ENCODE assay signal across 25 mouse cellular contexts in the genomic region with DNA sequence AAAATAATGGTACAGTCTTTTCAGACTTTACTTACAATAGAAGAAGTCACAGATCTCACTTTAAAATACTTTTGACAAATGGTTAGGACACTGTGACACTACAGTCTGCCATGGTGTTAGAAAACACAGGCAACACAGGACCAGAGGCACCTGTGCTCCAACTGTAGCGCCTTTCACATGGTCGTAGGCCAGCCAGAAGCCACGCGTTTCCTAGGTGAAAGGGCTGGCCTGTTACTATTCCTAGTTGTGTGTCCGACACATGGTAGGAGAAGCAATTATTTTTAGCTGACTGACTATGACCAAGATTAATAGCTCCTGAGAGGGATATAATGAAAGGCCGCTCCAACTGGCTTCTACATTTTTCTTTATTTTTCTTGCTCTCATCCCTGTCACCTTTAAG. TPM values are rescaled to one million over a fixed set of nuclear protein-coding genes. Genes with fewer than 3 reads are reported as not detected.
DNase-seq lines count a peak whose midpoint lies in the region; ATAC-seq and TF ChIP-seq lines count a peak whose summit lies in the region.
"Had no signal": no experiment of that assay in that cellular context is flagged by ENCODE, and none has a peak within 500 bp of the region (broad histone marks: within the 10 kb centered on the region; RNA-seq: fewer than 3 reads in every experiment).

No protein-coding gene starts in this region.

- H3K27me3 ChIP-seq in heart, embryonic 11.5 days (ENCODE audit: control insufficient read depth, insufficient read depth, low read length), result no peaks in the 10 kb centered on the region
- no peaks in the 10 kb centered on the region for H3K27me3 ChIP-seq in stomach, embryonic 15.5 days (replicated peaks)
- H3K27me3 ChIP-seq in stomach, postnatal 0 days (ENCODE audit: control insufficient read depth, insufficient read depth, low read length), result no peaks in the 10 kb centered on the region
- H3K27me3 ChIP-seq: hindbrain, embryonic 15.5 days; limb, embryonic 13.5 days; liver, embryonic 12.5 days had no signal

- intact Hi-C loops in gastrocnemius, postnatal 36 days (cut with DNase I), result no loop called here
- intact Hi-C loops in heart, postnatal 14 days (cut with DNase I), result no loop called here

- 0 out of 2 replicates have a peak overlapping the region, but pooled peaks have one; percentile 1 for H3K27ac ChIP-seq in heart, embryonic 11.5 days (ENCODE audit: low read depth, low read length)
- no peak overlapping the region for H3K27ac ChIP-seq in stomach, embryonic 15.5 days
- H3K27ac ChIP-seq in stomach, postnatal 0 days (replicated peaks), result no peak overlapping the region
- H3K27ac ChIP-seq: forebrain, embryonic 10.5 days; hindbrain, embryonic 15.5 days; limb, embryonic 13.5 days; liver, embryonic 12.5 days had no signal

- WGBS in heart, embryonic 11.5 days (ENCODE audit: insufficient replicate concordance), result 53% methylated on average over 6 of the region's 6 CpGs
- 85% methylated on average over 6 of the region's 6 CpGs for WGBS in stomach, embryonic 15.5 days
- WGBS in stomach, postnatal 0 days, result 89% methylated on average over 6 of the region's 6 CpGs

- no peaks in the 10 kb centered on the region for H3K9me3 ChIP-seq in heart, embryonic 11.5 days (replicated peaks; ENCODE audit: control insufficient read depth, low read length)
- no peaks in the 10 kb centered on the region for H3K9me3 ChIP-seq in stomach, embryonic 15.5 days
- no peaks in the 10 kb centered on the region for H3K9me3 ChIP-seq in stomach, postnatal 0 days (ENCODE audit: control insufficient read depth, low read length)
- H3K9me3 ChIP-seq: forebrain, embryonic 10.5 days; hindbrain, embryonic 15.5 days; limb, embryonic 13.5 days; liver, embryonic 12.5 days; midbrain, embryonic 13.5 days had no signal

- H3K9ac ChIP-seq in heart, embryonic 11.5 days (ENCODE audit: low read depth, low read length), result no peak overlapping the region
- no peak overlapping the region for H3K9ac ChIP-seq in stomach, embryonic 15.5 days
- H3K9ac ChIP-seq in stomach, postnatal 0 days (ENCODE audit: low read length), result no peak overlapping the region
- H3K9ac ChIP-seq: hindbrain, embryonic 15.5 days; limb, embryonic 13.5 days; liver, embryonic 12.5 days; midbrain, embryonic 13.5 days had no signal

- H3K4me2 ChIP-seq in heart, embryonic 11.5 days, result no peak overlapping the region
- H3K4me2 ChIP-seq in stomach, embryonic 15.5 days, result no peak overlapping the region
- H3K4me2 ChIP-seq in stomach, postnatal 0 days (replicated peaks; ENCODE audit: low read depth), result no peak overlapping the region
- H3K4me2 ChIP-seq: hindbrain, embryonic 15.5 days; limb, embryonic 13.5 days; liver, embryonic 12.5 days; midbrain, embryonic 13.5 days had no signal

- DNase-seq in gastrocnemius, adult 18-20 months (ENCODE audit: low spot score), result peak; percentile 61
- DNase-seq in gastrocnemius, postnatal 36 days, result no peak
- no peak for DNase-seq in heart, postnatal 14 days
- DNase-seq in stomach, postnatal 0 days (ENCODE audit: low spot score), result no peak
- no peak for DNase-seq in lung, postnatal 14 days
- DNase-seq: adrenal gland, adult 8-10 months; cerebellum, adult 11-12 months; cerebellum, postnatal 10 days; kidney, adult 9 months; kidney, postnatal 25 days; lung, adult 18-20 months; lung, postnatal 10 days; right cerebral cortex, postnatal 25 days; thymus, adult 18-20 months; thymus, postnatal 36 days had no signal

- H3K4me3 ChIP-seq in heart, embryonic 11.5 days (ENCODE audit: low read depth, low read length), result no peak overlapping the region
- H3K4me3 ChIP-seq in stomach, embryonic 15.5 days (replicated peaks), result no peak overlapping the region
- no peak overlapping the region for H3K4me3 ChIP-seq in stomach, postnatal 0 days (ENCODE audit: low read depth, low read length)
- H3K4me3 ChIP-seq: forebrain, embryonic 10.5 days; hindbrain, embryonic 15.5 days; limb, embryonic 13.5 days; liver, embryonic 12.5 days; midbrain, embryonic 13.5 days had no signal

- H3K4me1 ChIP-seq in heart, embryonic 11.5 days (ENCODE audit: control insufficient read depth, insufficient read depth, low read length), result peaks cover 15% of the 10 kb centered on the region
- no peaks in the 10 kb centered on the region for H3K4me1 ChIP-seq in stomach, embryonic 15.5 days
- H3K4me1 ChIP-seq in stomach, postnatal 0 days (replicated peaks; ENCODE audit: control insufficient read depth, insufficient read depth), result no peaks in the 10 kb centered on the region

- H3K36me3 ChIP-seq in heart, embryonic 11.5 days (ENCODE audit: control insufficient read depth, insufficient read depth, low read length), result no peaks in the 10 kb centered on the region
- no peaks in the 10 kb centered on the region for H3K36me3 ChIP-seq in stomach, embryonic 15.5 days
- H3K36me3 ChIP-seq in stomach, postnatal 0 days (ENCODE audit: control insufficient read depth, insufficient read depth, low read length), result no peaks in the 10 kb centered on the region
- H3K36me3 ChIP-seq: forebrain, embryonic 10.5 days; hindbrain, embryonic 15.5 days; limb, embryonic 13.5 days; liver, embryonic 12.5 days; midbrain, embryonic 13.5 days had no signal

- no peak for TF ChIP-seq CTCF in stomach, postnatal 0 days (IDR thresholded peaks at IDR 0.05; ENCODE audit: low read depth)

- ATAC-seq in heart, embryonic 11.5 days (replicated peaks; ENCODE audit: insufficient number of reproducible peaks, low FRiP score, low TSS enrichment), result no peak
- 0 out of 2 replicates have a peak, but pooled peaks have one; percentile 14 for ATAC-seq in stomach, embryonic 15.5 days (ENCODE audit: insufficient read depth, low FRiP score, low read depth)
- no peak for ATAC-seq in stomach, postnatal 0 days (ENCODE audit: low FRiP score, low TSS enrichment)
- ATAC-seq: activated CD4-positive, CD25-positive, alpha-beta regulatory T cell, adult 4 months; forebrain, embryonic 16.5 days; intestine, embryonic 16.5 days; liver, embryonic 12.5 days; midbrain, embryonic 13.5 days had no signal

- no peak for TF ChIP-seq EP300 in stomach, postnatal 0 days (optimal IDR thresholded peaks at IDR 0.05)

RNA-seq across cellular contexts. Expression of gene Fto, which starts 50.9 kb away (rescaled TPM):
- 10 to 100 TPM; 81.2 to 87.6 TPM for total RNA-seq in gastrocnemius, adult 18-20 months (2021)
- total RNA-seq in gastrocnemius, postnatal 36 days (2021), result 10 to 100 TPM; 69.8 to 77.5 TPM
- polyA plus RNA-seq in heart, embryonic 11.5 days (2014; fragmentation: Nextera tagmentation; extraction: Ambion mirVana), result 70.1 and 81.9 TPM in 2 replicates
- 10 to 100 TPM; 68.6 to 70.4 TPM for total RNA-seq in heart, postnatal 14 days (2021)
- 62.5 and 69.2 TPM in 2 replicates for polyA plus RNA-seq in stomach, embryonic 15.5 days (2015; fragmentation: Nextera tagmentation; extraction: Ambion mirVana)
- 25.7 and 29.2 TPM in 2 replicates for polyA plus RNA-seq in stomach, postnatal 0 days (2015; fragmentation: Nextera tagmentation; extraction: Ambion mirVana)

RNA-seq across cellular contexts. Expression of gene Rpgrip1l, which starts 51.2 kb away (rescaled TPM):
- total RNA-seq in gastrocnemius, adult 18-20 months (2021), result 1 to 10 TPM; 1.8 to 4.6 TPM
- total RNA-seq in gastrocnemius, postnatal 36 days (2021), result 1 to 10 TPM; 1.6 to 2.7 TPM
- polyA plus RNA-seq in heart, embryonic 11.5 days (2014; fragmentation: Nextera tagmentation; extraction: Ambion mirVana), result 8.0 and 9.6 TPM in 2 replicates
- 1 to 10 TPM; 3.2 to 3.6 TPM for total RNA-seq in heart, postnatal 14 days (2021)
- polyA plus RNA-seq in stomach, embryonic 15.5 days (2015; fragmentation: Nextera tagmentation; extraction: Ambion mirVana), result 8.9 and 10.9 TPM in 2 replicates
- polyA plus RNA-seq in stomach, postnatal 0 days (2015; fragmentation: Nextera tagmentation; extraction: Ambion mirVana), result 4.4 and 5.5 TPM in 2 replicates
